ENCODE assay signal across 8 mouse cellular contexts in genomic region chr7:123503358-123503757, GRCm38 (mm10). TPM values are rescaled to one million over a fixed set of nuclear protein-coding genes. Genes with fewer than 3 reads are reported as not detected.
DNase-seq lines count a peak whose midpoint lies in the region; ATAC-seq and TF ChIP-seq lines count a peak whose summit lies in the region.
"Had no signal": no experiment of that assay in that cellular context is flagged by ENCODE, and none has a peak within 500 bp of the region (broad histone marks: within the 10 kb centered on the region; RNA-seq: fewer than 3 reads in every experiment).

No protein-coding gene starts in this region.

- H3K4me2 ChIP-seq in limb, embryonic 11.5 days (ENCODE audit: low read depth, severe bottlenecking), result no peak overlapping the region
- H3K4me2 ChIP-seq: embryonic facial prominence, embryonic 13.5 days had no signal

- WGBS in thymus, adult 2 months, result 54% methylated on average over 1 of the region's 1 CpGs
- WGBS in limb, embryonic 11.5 days, result 38% methylated on average over 1 of the region's 1 CpGs

- no peak for TF ChIP-seq CTCF in thymus, adult 2 months (IDR thresholded peaks at IDR 0.05; ENCODE audit: borderline replicate concordance, control insufficient read depth, extremely low read depth, insufficient read depth, low read length, poor library complexity)

- no peak overlapping the region for H3K4me3 ChIP-seq in thymus, adult 2 months (ENCODE audit: control insufficient read depth, insufficient read depth, low read length)
- no peak overlapping the region for H3K4me3 ChIP-seq in limb, embryonic 11.5 days (ENCODE audit: low read depth, low read length)
- H3K4me3 ChIP-seq: embryonic facial prominence, embryonic 13.5 days had no signal

- DNase-seq in thymus, adult 2 months, result peak; percentile 12
- no peak for DNase-seq in thymus, postnatal 36 days
- peak; percentile 44 for DNase-seq in c-Kit-positive CD71-negative TER-119-negative erythroid progenitor cells, embryonic 14.5 days (ENCODE audit: low read depth)
- peak; percentile 74 for DNase-seq in limb, embryonic 11.5 days (ENCODE audit: low spot score)
- peak; percentile 38 for DNase-seq in yolk sac, embryonic 10.5 days (ENCODE audit: low spot score)
- no peak for DNase-seq in frontal cortex, postnatal 10 days (ENCODE audit: low spot score in 2 of 2)
- DNase-seq in left cerebral cortex, postnatal 14 days (ENCODE audit: low spot score in 2 of 2), result no peak

- no peaks in the 10 kb centered on the region for H3K4me1 ChIP-seq in thymus, adult 2 months (replicated peaks; ENCODE audit: control insufficient read depth, insufficient read depth, low read length)
- no peaks in the 10 kb centered on the region for H3K4me1 ChIP-seq in limb, embryonic 11.5 days (ENCODE audit: control insufficient read depth, insufficient read depth, low read length)

- no peaks in the 10 kb centered on the region; the same call in 1 of the 2 replicates for H3K27me3 ChIP-seq in thymus, adult 2 months (ENCODE audit: control insufficient read depth, insufficient read depth, low read length)
- H3K27me3 ChIP-seq in limb, embryonic 11.5 days (ENCODE audit: control insufficient read depth, insufficient read depth, low read length), result no peaks in the 10 kb centered on the region
- H3K27me3 ChIP-seq: embryonic facial prominence, embryonic 13.5 days had no signal

- no peak overlapping the region for H3K27ac ChIP-seq in thymus, adult 2 months (ENCODE audit: control insufficient read depth, insufficient read depth, low read length)
- no peak overlapping the region for H3K27ac ChIP-seq in limb, embryonic 11.5 days (replicated peaks; ENCODE audit: low read depth, low read length)
- H3K27ac ChIP-seq: embryonic facial prominence, embryonic 13.5 days had no signal

- H3K9me3 ChIP-seq in limb, embryonic 11.5 days (ENCODE audit: control insufficient read depth, low read length), result no peaks in the 10 kb centered on the region

- no peak for ATAC-seq in limb, embryonic 11.5 days (ENCODE audit: insufficient number of reproducible peaks, low FRiP score, low TSS enrichment, low read depth)

- intact Hi-C loops in left cerebral cortex, postnatal 14 days (cut with DNase I), result no loop called here

- H3K9ac ChIP-seq in limb, embryonic 11.5 days (ENCODE audit: low read length), result no peak overlapping the region
- H3K9ac ChIP-seq: embryonic facial prominence, embryonic 13.5 days had no signal

- TF ChIP-seq POLR2A in thymus, adult 2 months (IDR thresholded peaks at IDR 0.05; ENCODE audit: control insufficient read depth, extremely low read depth, insufficient read depth, low read length, poor library complexity), result no peak

- no peaks in the 10 kb centered on the region for H3K36me3 ChIP-seq in thymus, adult 2 months (ENCODE audit: control insufficient read depth, insufficient read depth, low read length)
- H3K36me3 ChIP-seq in limb, embryonic 11.5 days (ENCODE audit: control insufficient read depth, insufficient read depth, low read length), result no peaks in the 10 kb centered on the region
- H3K36me3 ChIP-seq: embryonic facial prominence, embryonic 13.5 days had no signal

RNA-seq across cellular contexts. Expression of gene Zkscan2, which starts 3.1 kb away (rescaled TPM):
- polyA plus RNA-seq in thymus, adult 2 months (2012; rRNA removed), result not detected in 2 replicates
- polyA plus RNA-seq in limb, embryonic 11.5 days (2014; fragmentation: Nextera tagmentation; extraction: Ambion mirVana), result 5.3 and 7.1 TPM in 2 replicates
- 10 to 100 TPM; 17.1 to 19.3 TPM for total RNA-seq in left cerebral cortex, postnatal 14 days (2021)

RNA-seq across cellular contexts. Expression of gene Aqp8, which starts 41.3 kb away (rescaled TPM):
- 0.31 and 0.41 TPM in 2 replicates for polyA plus RNA-seq in thymus, adult 2 months (2012; rRNA removed)
- 0.39 and 0.55 TPM in 2 replicates for polyA plus RNA-seq in limb, embryonic 11.5 days (2014; fragmentation: Nextera tagmentation; extraction: Ambion mirVana)
- total RNA-seq in left cerebral cortex, postnatal 14 days (2021), result not detected
- polyA plus RNA-seq: embryonic facial prominence, embryonic 13.5 days had no signal

Comparison
In these comparisons a context has a peak if more than half of its experiments do, and no peak if none do; other contexts are left out.
1. DNase-seq: peak in thymus, adult 2 months (single experiment), c-Kit-positive CD71-negative TER-119-negative erythroid progenitor cells, embryonic 14.5 days (single experiment), limb, embryonic 11.5 days (single experiment) and yolk sac, embryonic 10.5 days (single experiment); none in thymus, postnatal 36 days (0 of 2), frontal cortex, postnatal 10 days (0 of 2) and left cerebral cortex, postnatal 14 days (0 of 2).